Mouse (Mus musculus) testis, adult 2 months (tissue): ENCODE data around the gene Zmat5. TPM values are rescaled to one million over a fixed set of nuclear protein-coding genes. Genes with fewer than 3 reads are reported as not detected.
A peak's percentile ranks its signal among the peaks of the same experiment; 100 is the strongest.

Experiments
- H3K27ac ChIP-seq: fragments of 200-500 bp; 2 replicates; pipeline ENCODE4 v1.5.1; 2012; ENCODE audit warnings: low read depth, low read length; ENCODE audit not compliant: control insufficient read depth, insufficient read depth
- H3K27me3 ChIP-seq: fragments of 200-500 bp; 2 replicates; pipeline ENCODE4 v1.6.1; 2012; ENCODE audit warnings: mild to moderate bottlenecking, low read length, moderate library complexity; ENCODE audit not compliant: control insufficient read depth, insufficient read depth
- H3K36me3 ChIP-seq: fragments of 200-500 bp; 2 replicates; pipeline ENCODE4 v1.6.1; 2012; ENCODE audit warnings: mild to moderate bottlenecking, low read length; ENCODE audit not compliant: control insufficient read depth, insufficient read depth
- H3K4me1 ChIP-seq: fragments of 200-500 bp; 2 replicates; pipeline ENCODE4 v1.6.1; 2012; ENCODE audit warnings: low read length; ENCODE audit not compliant: control insufficient read depth, insufficient read depth
- H3K4me3 ChIP-seq: fragments of 200-500 bp; 2 replicates; pipeline ENCODE4 v1.5.1; 2012; ENCODE audit warnings: low read depth, mild to moderate bottlenecking, low read length, moderate library complexity, mixed read lengths; ENCODE audit not compliant: control insufficient read depth
- CTCF ChIP-seq: fragments of 200-500 bp; IDR thresholded peaks from 2 replicates; pipeline ENCODE4 v1.5.1; 2012; ENCODE audit warnings: low read depth, mild to moderate bottlenecking, inconsistent platforms, low read length, moderate library complexity; ENCODE audit not compliant: control insufficient read depth, insufficient read depth, insufficient replicate concordance
- POLR2A ChIP-seq: fragments of 200-500 bp; IDR thresholded peaks from 2 replicates; pipeline ENCODE4 v1.6.1; 2012; ENCODE audit warnings: low read depth, mild to moderate bottlenecking, inconsistent platforms, low read length, moderate library complexity; ENCODE audit not compliant: control insufficient read depth
- polyA plus RNA-seq: library from polyadenylated mRNA; depleted of rRNA; stranded (reverse); fragments of >200 nt; gene quantifications from 2 replicates; pipeline ENCODE4 v1.2.3, GENCODE M21; 2012; rRNA removed

The Zmat5 gene
- polyA plus RNA-seq, 1 experiment, result 27.4 TPM

- TF ChIP-seq POLR2A (no peak), CTCF (0 out of 2 replicates have a peak, but pooled peaks have one; percentile 32)
- Histone ChIP-seq H3K4me1 (no peaks in the 10 kb centered on the region; the same call in 1 of the 2 replicates), H3K27ac (no peak overlapping the region), H3K36me3 (no peaks in the 10 kb centered on the region; the same call in 1 of the 2 replicates), H3K4me3 (no peak overlapping the region), H3K27me3 (no peaks in the 10 kb centered on the region)
Measured at GRCm38 (mm10) chr11:4772925-4773324, 68.4 kb downstream of the Zmat5 start.

GRCm38 (mm10) chr11:4780927-4781326 lies 76.4 kb downstream of the Zmat5 start:
- TF ChIP-seq POLR2A (no peak), CTCF (no peak)
- Histone ChIP-seq H3K4me3 (no peak overlapping the region), H3K27me3 (no peaks in the 10 kb centered on the region), H3K4me1 (no peaks in the 10 kb centered on the region), H3K27ac (no peak overlapping the region), H3K36me3 (peaks cover 5% of the 10 kb centered on the region)

- Histone ChIP-seq H3K27ac (no peak overlapping the region), H3K4me3 (no peak overlapping the region), H3K27me3 (no peaks in the 10 kb centered on the region), H3K36me3 (peaks cover 11% of the 10 kb centered on the region), H3K4me1 (no peaks in the 10 kb centered on the region)
- no peak for TF ChIP-seq CTCF
- TF ChIP-seq POLR2A, result no peak
Measured at GRCm38 (mm10) chr11:4783116-4783515, 78.6 kb downstream of the Zmat5 start.

GRCm38 (mm10) chr11:4784629-4785142 lies 80.2 kb downstream of the Zmat5 start:
- TF ChIP-seq CTCF (no peak), POLR2A (no peak)
- Histone ChIP-seq H3K36me3 (peaks cover 13% of the 10 kb centered on the region), H3K27me3 (no peaks in the 10 kb centered on the region), H3K27ac (no peak overlapping the region), H3K4me3 (no peak overlapping the region), H3K4me1 (no peaks in the 10 kb centered on the region)

Other genes starting within 250 kb of the Zmat5 start
- 21.7 and 23.4 TPM in 2 replicates for gene Mtmr3, start 109.8 kb upstream of the Zmat5 start, polyA plus RNA-seq
- gene Gm11032, start 84.6 kb upstream of the Zmat5 start, polyA plus RNA-seq, result not detected in 2 replicates
- 54.5 and 57.4 TPM in 2 replicates for gene Ascc2, start 66.9 kb upstream of the Zmat5 start, polyA plus RNA-seq
- gene Uqcr10, start 336 bp upstream of the Zmat5 start, polyA plus RNA-seq, result 399 and 518 TPM in 2 replicates
- gene Cabp7, start 42.1 kb downstream of the Zmat5 start, polyA plus RNA-seq, result 0.07 and 0.10 TPM in 2 replicates
- 90.2 and 92.5 TPM in 2 replicates for gene Nf2, start 144.9 kb downstream of the Zmat5 start, polyA plus RNA-seq
- 2.7 and 3.7 TPM in 2 replicates for gene Nipsnap1, start 169.3 kb downstream of the Zmat5 start, polyA plus RNA-seq
- gene Thoc5, start 190.6 kb downstream of the Zmat5 start, polyA plus RNA-seq, result 69.3 and 75.4 TPM in 2 replicates
- gene Nefh, start 243.4 kb downstream of the Zmat5 start, polyA plus RNA-seq, result 0.94 and 1.0 TPM in 2 replicates